Mouse (Mus musculus) adrenal gland, postnatal 14 days (tissue): ENCODE measurements around the gene Tas2r130. TPM values are rescaled to one million over a fixed set of nuclear protein-coding genes. Genes with fewer than 3 reads are reported as not detected.
"Not testable (repeated sequence)": the region's sequence is repeated elsewhere in the genome, so short reads cannot be mapped to it uniquely, and the experiment has no call there.

ENCODE experiments used
- DNase-seq: peaks from one replicate; pipeline ENCODE4 v3.0.0; 2021; ENCODE audit warnings: mixed read lengths
- long read RNA-seq, 2 experiments: library from polyadenylated mRNA; stranded (forward); transcript quantifications; one replicate each; pipeline ENCODE4 v2.0.0; 2021
- total RNA-seq: library from RNA; stranded (reverse); gene quantifications from 2 replicates; pipeline ENCODE4 v1.2.3, GENCODE M21; 2021

Gene Tas2r130
- not detected in 2 replicates for total RNA-seq
- long read RNA-seq, experiment 1, result 0 reads
- long read RNA-seq, experiment 2, result 0 reads

DNA sequence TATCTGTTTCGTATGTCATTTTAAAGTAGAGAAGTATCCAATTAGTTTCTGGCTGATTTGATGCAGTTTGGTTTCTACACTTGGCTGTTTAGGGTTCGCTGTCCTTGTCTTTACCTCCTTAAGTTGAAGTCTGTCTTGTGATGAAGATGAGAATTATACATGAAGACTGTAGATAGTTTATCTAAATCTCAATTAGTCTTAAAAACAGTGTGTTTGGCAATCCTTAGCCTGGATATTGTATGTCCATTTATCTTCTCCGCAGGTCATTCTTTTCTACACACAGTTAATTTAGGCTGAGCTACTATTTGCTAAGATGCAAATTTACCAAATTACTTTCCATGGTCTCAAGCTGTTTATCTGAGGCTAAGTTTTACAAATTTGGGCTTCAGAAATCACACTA, at the start of gene Tas2r130:
TSS of gene Tas2r130 (minus strand) at position 101 of the 400 bp plus-strand sequence.
- DNase-seq, result no peak

DNA sequence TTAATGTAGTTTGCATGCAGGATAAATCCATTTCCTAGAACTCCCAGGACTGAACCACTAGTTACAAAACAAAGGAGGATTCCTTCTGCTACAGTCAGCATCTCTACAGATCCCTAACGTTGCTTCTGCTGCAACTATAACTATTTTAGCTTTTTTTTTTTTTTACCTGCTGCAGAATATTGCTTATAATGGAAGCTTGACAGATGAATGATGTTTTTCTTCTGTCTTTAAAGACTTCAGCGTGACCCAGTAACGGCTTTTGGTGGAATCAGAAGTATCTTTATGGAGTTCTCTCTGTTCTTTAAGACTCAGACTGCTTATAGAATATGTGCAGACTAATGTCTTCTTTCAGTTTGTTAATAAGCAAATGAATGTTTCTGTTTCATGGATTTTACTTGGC, 48.1 kb upstream of the Tas2r130 start, which contains the start of gene Tas2r106:
TSS of gene Tas2r106 (minus strand) at position 101 of the 400 bp plus-strand sequence.
- DNase-seq, result no peak

DNA sequence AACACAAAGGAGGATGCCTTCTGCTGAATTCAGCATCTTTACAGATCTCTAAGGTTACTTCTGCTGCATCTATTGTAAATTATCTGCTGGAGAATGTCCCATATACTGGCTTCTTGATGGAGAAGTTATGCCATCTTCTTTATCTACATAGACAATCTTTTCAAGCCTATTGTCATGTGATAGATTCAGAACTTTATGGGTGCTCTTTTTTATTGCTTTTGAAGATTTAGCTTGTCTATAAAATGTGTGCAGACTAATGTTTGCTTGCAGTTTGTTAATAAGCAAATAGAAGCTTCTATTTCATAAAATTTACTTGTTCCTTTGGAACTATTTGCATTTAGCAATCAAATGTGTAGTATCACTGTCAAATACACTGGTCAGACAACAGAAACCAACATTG, 29.3 kb upstream of the Tas2r130 start, which contains the start of gene Tas2r107:
TSS of gene Tas2r107 (minus strand) at position 101 of the 400 bp plus-strand sequence.
- no peak for DNase-seq

DNA sequence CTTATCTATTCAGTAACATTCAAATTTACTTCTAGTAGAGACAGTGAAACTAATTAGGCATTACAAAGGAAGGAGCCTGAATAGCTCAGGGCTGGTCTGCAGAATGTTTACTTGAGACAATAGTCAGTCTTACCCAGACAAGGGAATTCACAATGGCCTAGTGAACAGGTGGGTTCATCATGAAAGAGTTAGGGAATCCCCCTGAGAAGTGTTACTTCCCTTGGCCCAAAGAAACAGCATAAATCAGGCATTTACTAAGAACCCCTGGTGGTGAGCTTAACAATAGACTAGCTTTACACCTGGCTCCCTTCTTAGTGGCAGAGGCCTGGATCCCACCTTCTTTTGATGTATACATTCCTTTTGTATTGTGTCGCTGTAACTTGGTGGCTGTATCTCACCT, 20.8 kb downstream of the Tas2r130 start:
- DNase-seq, result not testable (repeated sequence)

DNA sequence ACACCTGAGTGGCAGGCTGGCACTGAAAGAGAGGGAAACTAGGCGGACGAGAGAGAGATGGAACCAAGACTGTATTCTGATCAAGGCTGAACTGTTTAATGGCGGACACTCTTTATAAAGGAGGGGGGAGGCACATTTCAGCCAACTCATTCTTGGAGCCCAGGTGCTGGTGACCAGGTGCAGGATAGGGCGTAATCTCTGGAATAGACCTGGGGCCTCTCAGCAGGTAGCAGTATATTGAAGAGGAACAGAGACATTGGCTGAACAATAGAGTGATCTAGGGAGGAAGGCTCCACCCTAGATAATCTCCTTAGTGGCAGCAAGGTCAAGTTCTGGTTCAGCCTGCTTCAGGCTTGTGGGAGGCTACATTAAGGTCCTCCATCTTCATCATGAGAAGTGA, 25.9 kb downstream of the Tas2r130 start:
- DNase-seq, result no peak

Other genes starting within 250 kb of the Tas2r130 start
- gene Ybx3, start 242.4 kb downstream of the Tas2r130 start, total RNA-seq, result 249 and 280 TPM in 2 replicates
- gene 5430401F13Rik, start 144.5 kb downstream of the Tas2r130 start, total RNA-seq, result not detected in 2 replicates
- gene Gm6619, start 144.5 kb downstream of the Tas2r130 start, total RNA-seq, result not detected in 2 replicates
- gene Tas2r107, start 29.2 kb upstream of the Tas2r130 start, total RNA-seq, result not detected in 2 replicates
- gene Tas2r106, start 48.0 kb upstream of the Tas2r130 start, total RNA-seq, result not detected in 2 replicates
- gene Tas2r104, start 54.8 kb upstream of the Tas2r130 start, total RNA-seq, result not detected in 2 replicates
- gene Tas2r105, start 56.6 kb upstream of the Tas2r130 start, total RNA-seq, result not detected in 2 replicates
- not detected in 2 replicates for gene Tas2r114, start 59.2 kb upstream of the Tas2r130 start, total RNA-seq